Mouse (Mus musculus): ENCODE measurements around the gene Rnf5.

- TF ChIP-seq MAFK (IDR thresholded peaks at IDR 0.05; ENCODE audit: insufficient read depth, low read depth, low read length) (no peak), ZC3H11A (IDR thresholded peaks at IDR 0.05; ENCODE audit: borderline replicate concordance, low read depth, low read length) (no peak), HCFC1 (IDR thresholded peaks at IDR 0.05; ENCODE audit: borderline replicate concordance, insufficient read depth, low read length) (no peak), CHD2 (IDR thresholded peaks at IDR 0.05; ENCODE audit: low read depth, low read length) (no peak)
These were observed 21.0 kb downstream of the Rnf5 start for GRCm38 (mm10) chr17:34582528-34582927.

All from ES-E14 (cell line).